Mouse (Mus musculus): Measurements from ENCODE around the gene Gm36028.

- TF ChIP-seq CTCF (IDR thresholded peaks at IDR 0.05; ENCODE audit: low read depth, low read length) (no peak), POLR2A (IDR thresholded peaks at IDR 0.05; ENCODE audit: borderline replicate concordance, low read depth, low read length) (no peak)
Observed at GRCm38 (mm10) chr16:37808866-37809622, 51.9 kb downstream of the Gm36028 start.
